Mouse (Mus musculus) CH12.LX (cell line): ENCODE data around the gene Kmt2a.

Source experiments
- CTCF ChIP-seq, 2 experiments: IDR thresholded peaks in 1 of 2; conservative IDR thresholded peaks in 1 of 2; 2 replicates each; pipeline ENCODE4 v1.5.1; 2011 to 2012; ENCODE audit warnings: low read depth in 2 of 2, low read length in 2 of 2, improper control_type of control experiment in 1 of 2, inconsistent platforms in 1 of 2, mild to moderate bottlenecking in 1 of 2, moderate library complexity in 1 of 2
- E2F4 ChIP-seq: IDR thresholded peaks from 2 replicates; pipeline ENCODE4 v1.6.1; 2011; ENCODE audit warnings: low read depth, low read length, improper control_type of control experiment; ENCODE audit not compliant: insufficient replicate concordance
- ELF1 ChIP-seq: IDR thresholded peaks from 2 replicates; pipeline ENCODE4 v1.6.1; 2014; ENCODE audit warnings: low read depth, mild to moderate bottlenecking, inconsistent platforms, low read length, improper control_type of control experiment
- EP300 ChIP-seq: IDR thresholded peaks from 2 replicates; pipeline ENCODE4 v1.6.1; 2011; ENCODE audit warnings: low read length, improper control_type of control experiment
- MAX ChIP-seq: IDR thresholded peaks from 2 replicates; pipeline ENCODE4 v1.6.1; 2011; ENCODE audit warnings: low read length, improper control_type of control experiment
- MYC ChIP-seq: IDR thresholded peaks from 2 replicates; pipeline ENCODE4 v1.6.1; 2011; ENCODE audit warnings: low read depth, mild to moderate bottlenecking, improper control_type of control experiment, low read length
- NRF1 ChIP-seq: IDR thresholded peaks from 2 replicates; pipeline ENCODE4 v1.6.1; 2014; ENCODE audit warnings: low read depth, mild to moderate bottlenecking, inconsistent platforms, low read length, improper control_type of control experiment, moderate library complexity
- POLR2A ChIP-seq: IDR thresholded peaks from 2 replicates; pipeline ENCODE4 v1.6.1; 2011; ENCODE audit warnings: low read depth, mild to moderate bottlenecking, improper control_type of control experiment, low read length
- RAD21 ChIP-seq: IDR thresholded peaks from 2 replicates; pipeline ENCODE4 v1.6.1; 2011; ENCODE audit warnings: low read depth, mild to moderate bottlenecking, low read length, improper control_type of control experiment, moderate library complexity
- RCOR1 ChIP-seq: conservative IDR thresholded peaks from 2 replicates; pipeline ENCODE4 v1.6.1; 2012; ENCODE audit warnings: low read depth, mild to moderate bottlenecking, inconsistent platforms, low read length, improper control_type of control experiment
- USF1 ChIP-seq: IDR thresholded peaks from 2 replicates; pipeline ENCODE4 v1.6.1; 2014; ENCODE audit warnings: low read depth, mild to moderate bottlenecking, inconsistent platforms, low read length, improper control_type of control experiment

DNA sequence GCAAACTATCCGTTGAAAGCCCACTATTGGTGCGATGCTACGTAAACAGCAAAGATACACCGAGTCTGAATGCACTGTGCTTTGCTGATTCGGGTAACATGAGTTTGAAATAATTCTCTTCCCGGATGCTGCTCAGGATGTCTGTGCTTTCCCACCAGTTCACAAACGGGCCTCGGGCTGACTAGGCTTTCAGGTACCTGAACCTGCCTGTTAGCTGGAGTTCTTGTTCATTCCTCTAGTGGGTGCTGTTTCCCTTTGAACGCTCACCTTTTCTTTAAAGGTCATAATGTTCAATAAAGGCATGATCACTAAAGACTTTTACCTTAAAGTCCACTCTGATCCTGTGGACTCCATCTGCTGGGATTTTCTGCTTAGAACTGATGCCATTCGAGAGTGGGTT lies 39.9 kb downstream of the Kmt2a start:
- TF ChIP-seq MAX (no peak), MYC (no peak), POLR2A (no peak), RAD21 (peak; percentile 91), CTCF (conservative IDR thresholded peaks at IDR 0.05 in 1 of 2, IDR thresholded peaks at IDR 0.05 in 1 of 2; ENCODE audit: low read depth in 2 of 2, low read length in 2 of 2) (peak; percentile 89 to 90), RCOR1 (no peak), ELF1 (no peak), EP300 (no peak), NRF1 (no peak), E2F4 (no peak), USF1 (no peak)
